Mouse (Mus musculus): ENCODE measurements around the gene Clic6. TPM values are rescaled to one million over a fixed set of nuclear protein-coding genes. Genes with fewer than 3 reads are reported as not detected.

The Clic6 gene
- total and polyA plus RNA-seq, 3 experiments: not detected

DNA sequence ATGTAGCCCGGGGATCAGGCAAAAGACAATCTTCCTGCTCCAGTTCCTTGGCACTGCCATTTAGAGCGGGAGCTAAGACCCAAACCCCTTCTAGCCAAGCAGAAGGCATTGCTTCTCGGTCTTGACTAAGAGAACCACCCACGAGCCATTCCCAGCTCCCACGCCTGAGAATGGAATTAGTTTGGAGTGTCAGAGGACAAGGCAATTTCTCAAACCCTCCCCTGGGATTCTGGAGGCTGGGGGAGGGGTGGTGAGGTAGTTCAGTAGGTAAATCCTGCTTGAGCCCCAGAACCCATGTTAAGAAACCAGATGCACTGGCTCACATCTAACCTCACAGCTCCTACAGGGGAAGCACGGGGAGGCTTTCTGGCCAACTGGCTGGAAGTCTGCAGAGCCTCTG, 24.1 kb upstream of the Clic6 start:
- Histone ChIP-seq H3K27me3 (ENCODE audit: control insufficient read depth in 1 of 2, insufficient read depth in 2 of 2, low read length in 2 of 2) (no peaks in the 10 kb centered on the region), H3K36me3 (ENCODE audit: control insufficient read depth in 1 of 2, insufficient read depth in 2 of 2, low read length in 2 of 2) (peaks cover 0 to 2% of the 10 kb centered on the region in 2 experiments; a peak in 2 of 4 replicates), H3K4me3 (ENCODE audit: control insufficient read depth in 1 of 2, insufficient read depth in 1 of 2, low read depth in 2 of 2, low read length in 2 of 2) (no peak overlapping the region), H3K4me1 (ENCODE audit: control insufficient read depth in 1 of 2, insufficient read depth in 2 of 2, low read length in 2 of 2) (peaks cover 1 to 5% of the 10 kb centered on the region in 2 experiments), H3K79me2 (ENCODE audit: control insufficient read depth, insufficient read depth, low read length, poor library complexity) (no peaks in the 10 kb centered on the region; the same call in 1 of the 2 replicates), H3K9ac (ENCODE audit: control insufficient read depth, low read depth, low read length, poor library complexity, severe bottlenecking) (no peak overlapping the region), H3K27ac (ENCODE audit: control insufficient read depth, low read depth, low read length) (no peak overlapping the region), H3K9me3 (replicated peaks; ENCODE audit: insufficient read depth, low read length) (no peaks in the 10 kb centered on the region)
- TF ChIP-seq MAX (IDR thresholded peaks at IDR 0.05; ENCODE audit: low read length): no peak
- no peak for TF ChIP-seq ELF1 (IDR thresholded peaks at IDR 0.05; ENCODE audit: low read depth, low read length)
- no peak for TF ChIP-seq BHLHE40 (IDR thresholded peaks at IDR 0.05; ENCODE audit: borderline replicate concordance, low read depth, low read length)
- no peak for TF ChIP-seq SMC3 (IDR thresholded peaks at IDR 0.05; ENCODE audit: low read depth, low read length)
- no peak for TF ChIP-seq POLR2A (IDR thresholded peaks at IDR 0.05; ENCODE audit: control insufficient read depth in 1 of 2, insufficient read depth in 1 of 2, low read depth in 1 of 2, low read length in 2 of 2, poor library complexity in 1 of 2)
- TF ChIP-seq SIN3A (IDR thresholded peaks at IDR 0.05; ENCODE audit: low read length): no peak
- no peak for TF ChIP-seq ZC3H11A (IDR thresholded peaks at IDR 0.05; ENCODE audit: low read depth, low read length)
- TF ChIP-seq ZKSCAN1 (IDR thresholded peaks at IDR 0.05; ENCODE audit: low read depth, low read length): no peak
- no peak for TF ChIP-seq MAZ (IDR thresholded peaks at IDR 0.05; ENCODE audit: low read depth, low read length)
- TF ChIP-seq NELFE (IDR thresholded peaks at IDR 0.05; ENCODE audit: low read depth, low read length): no peak
- TF ChIP-seq CHD2 (IDR thresholded peaks at IDR 0.05; ENCODE audit: low read length): no peak
- TF ChIP-seq TCF12 (IDR thresholded peaks at IDR 0.05; ENCODE audit: low read depth, low read length): no peak
- no peak for TF ChIP-seq GATA1 (IDR thresholded peaks at IDR 0.05; ENCODE audit: low read depth, low read length)
- TF ChIP-seq JUND (IDR thresholded peaks at IDR 0.05; ENCODE audit: low read depth, low read length): no peak
- DNase-seq (ENCODE audit: low read depth, low spot score): no peak

DNA sequence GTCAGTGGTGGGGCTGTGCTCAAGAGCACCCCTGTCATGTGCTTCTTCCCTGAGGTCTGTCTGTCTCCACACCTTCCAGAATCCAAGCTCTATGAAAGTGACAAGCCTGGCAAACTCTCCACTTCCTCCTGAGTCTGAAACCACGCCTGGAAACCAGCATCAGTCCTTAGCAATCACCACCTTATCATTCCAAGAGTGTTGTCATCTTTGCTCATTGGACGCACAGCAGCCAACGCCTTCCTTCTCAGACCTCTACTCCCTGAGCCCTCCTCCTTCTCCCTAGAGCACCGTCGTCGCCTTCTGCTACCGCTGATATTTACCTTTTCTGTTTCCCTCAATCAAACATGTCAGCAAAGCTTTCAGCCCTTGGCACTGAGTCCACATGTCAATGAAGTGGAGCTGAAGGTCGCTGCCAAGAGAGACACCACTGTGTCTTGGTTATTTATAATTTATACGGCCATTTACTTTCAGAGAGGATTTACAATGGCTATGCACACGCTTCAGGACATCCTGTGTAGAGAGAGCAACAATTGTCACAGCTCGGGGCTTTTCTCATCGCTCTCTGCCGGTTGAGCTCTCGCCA, 21.1 kb upstream of the Clic6 start:
- peak overlapping the region; percentile 68 to 69 for H3K4me3 ChIP-seq (ENCODE audit: control insufficient read depth in 1 of 2, insufficient read depth in 1 of 2, low read depth in 2 of 2, low read length in 2 of 2)
- peaks cover 0 to 6% of the 10 kb centered on the region in 2 experiments; a peak in 2 of 4 replicates for H3K36me3 ChIP-seq (ENCODE audit: control insufficient read depth in 1 of 2, insufficient read depth in 2 of 2, low read length in 2 of 2)
- DNase-seq (ENCODE audit: low read depth, low spot score): peak; percentile 91
- H3K79me2 ChIP-seq (ENCODE audit: control insufficient read depth, insufficient read depth, low read length, poor library complexity): no peaks in the 10 kb centered on the region; the same call in 1 of the 2 replicates
- no peaks in the 10 kb centered on the region for H3K27me3 ChIP-seq (ENCODE audit: control insufficient read depth in 1 of 2, insufficient read depth in 2 of 2, low read length in 2 of 2)
- H3K27ac ChIP-seq (ENCODE audit: control insufficient read depth, low read depth, low read length): peak overlapping the region; percentile 25; the same call in 1 of the 2 replicates
- peaks cover 5 to 9% of the 10 kb centered on the region in 2 experiments for H3K4me1 ChIP-seq (ENCODE audit: control insufficient read depth in 1 of 2, insufficient read depth in 2 of 2, low read length in 2 of 2)
- peak overlapping the region; percentile 70; the same call in 1 of the 2 replicates for H3K9ac ChIP-seq (ENCODE audit: control insufficient read depth, low read depth, low read length, poor library complexity, severe bottlenecking)
- no peaks in the 10 kb centered on the region for H3K9me3 ChIP-seq (replicated peaks; ENCODE audit: insufficient read depth, low read length)
- TF ChIP-seq POLR2AphosphoS2 (IDR thresholded peaks at IDR 0.05; ENCODE audit: low read length) (no peak), TBP (IDR thresholded peaks at IDR 0.05; ENCODE audit: low read depth, low read length) (0 out of 2 replicates have a peak, but pooled peaks have one; percentile 27), CHD2 (IDR thresholded peaks at IDR 0.05; ENCODE audit: low read length) (no peak), MXI1 (IDR thresholded peaks at IDR 0.05; ENCODE audit: low read depth, low read length) (peak; percentile 77), ELF1 (IDR thresholded peaks at IDR 0.05; ENCODE audit: low read depth, low read length) (peak; percentile 60; the same call in 1 of the 2 replicates), ZC3H11A (IDR thresholded peaks at IDR 0.05; ENCODE audit: low read depth, low read length) (no peak), UBTF (IDR thresholded peaks at IDR 0.05; ENCODE audit: borderline replicate concordance, insufficient read depth, low read depth, low read length) (0 out of 2 replicates have a peak, but pooled peaks have one; percentile 45), MAFK (IDR thresholded peaks at IDR 0.05; ENCODE audit: borderline replicate concordance, low read depth, low read length) (no peak), NRF1 (IDR thresholded peaks at IDR 0.05; ENCODE audit: insufficient read depth, low read depth, low read length, poor library complexity, severe bottlenecking) (no peak), HCFC1 (IDR thresholded peaks at IDR 0.05; ENCODE audit: low read depth, low read length) (peak; percentile 53; the same call in 1 of the 2 replicates), ETS1 (IDR thresholded peaks at IDR 0.05; ENCODE audit: low read depth, low read length) (peak; percentile 60; the same call in 1 of the 2 replicates), MEF2A (IDR thresholded peaks at IDR 0.05; ENCODE audit: extremely low read depth, insufficient replicate concordance, low read depth, low read length, poor library complexity, severe bottlenecking) (no peak), MAZ (IDR thresholded peaks at IDR 0.05; ENCODE audit: low read depth, low read length) (no peak), SIN3A (IDR thresholded peaks at IDR 0.05; ENCODE audit: low read length) (peak; percentile 90), TAL1 (IDR thresholded peaks at IDR 0.05; ENCODE audit: low read length) (no peak), ZMIZ1 (IDR thresholded peaks at IDR 0.05; ENCODE audit: low read depth, low read length) (no peak), POLR2AphosphoS5 (IDR thresholded peaks at IDR 0.05; ENCODE audit: borderline replicate concordance, low read depth, low read length) (no peak), MYC (IDR thresholded peaks at IDR 0.05; ENCODE audit: low read depth, low read length) (0 out of 2 replicates have a peak, but pooled peaks have one; percentile 52), GABPA (IDR thresholded peaks at IDR 0.05; ENCODE audit: low read depth, low read length) (no peak), RCOR1 (IDR thresholded peaks at IDR 0.05; ENCODE audit: low read depth, low read length) (peak; percentile 53; the same call in 1 of the 2 replicates), CHD1 (IDR thresholded peaks at IDR 0.05; ENCODE audit: low read depth, low read length) (no peak), GATA1 (IDR thresholded peaks at IDR 0.05; ENCODE audit: low read depth, low read length) (peak; percentile 73)
